Mouse (Mus musculus) liver, embryonic 14.5 days (tissue): Measurements from ENCODE around the gene Rad54l2.

Experiments
- CTCF ChIP-seq: IDR thresholded peaks from 2 replicates; pipeline ENCODE4 v1.5.1; 2016; ENCODE audit warnings: antibody characterized with exemption, low read depth, control low read depth
- EP300 ChIP-seq: IDR thresholded peaks from 2 replicates; pipeline ENCODE4 v1.6.1; 2016; ENCODE audit warnings: antibody characterized with exemption, low read depth

DNA sequence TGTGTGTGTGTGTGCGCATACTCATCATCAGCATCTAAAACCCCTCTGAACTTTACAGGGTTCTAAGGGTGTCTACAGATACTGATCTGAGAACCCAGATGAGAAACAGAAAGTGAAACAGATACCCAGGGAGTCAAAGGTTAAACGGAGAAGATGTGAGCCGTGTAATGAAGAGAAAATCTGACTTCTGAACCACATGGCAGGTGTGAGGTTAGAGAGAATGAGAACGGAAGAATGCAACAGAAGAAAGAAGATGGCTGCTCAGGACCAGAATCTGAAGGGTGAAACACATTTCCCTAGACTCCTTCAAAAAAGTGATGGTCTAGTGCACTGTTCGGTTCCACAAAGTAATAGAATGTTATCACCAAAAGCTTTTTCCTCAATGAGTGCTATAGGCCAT lies 36.9 kb downstream of the Rad54l2 start:
- TF ChIP-seq CTCF: no peak
- no peak for TF ChIP-seq EP300
